Mouse (Mus musculus): ENCODE results near the gene Olfr92. TPM values are rescaled to one million over a fixed set of nuclear protein-coding genes. Genes with fewer than 3 reads are reported as not detected.
"Not testable (repeated sequence)": the region's sequence is repeated elsewhere in the genome, so short reads cannot be mapped to it uniquely, and the experiment has no call there.

Olfr92 gene
- not detected in 2 replicates for polyA plus RNA-seq (2016; fragmentation: Nextera tagmentation; extraction: Ambion mirVana)

DNA sequence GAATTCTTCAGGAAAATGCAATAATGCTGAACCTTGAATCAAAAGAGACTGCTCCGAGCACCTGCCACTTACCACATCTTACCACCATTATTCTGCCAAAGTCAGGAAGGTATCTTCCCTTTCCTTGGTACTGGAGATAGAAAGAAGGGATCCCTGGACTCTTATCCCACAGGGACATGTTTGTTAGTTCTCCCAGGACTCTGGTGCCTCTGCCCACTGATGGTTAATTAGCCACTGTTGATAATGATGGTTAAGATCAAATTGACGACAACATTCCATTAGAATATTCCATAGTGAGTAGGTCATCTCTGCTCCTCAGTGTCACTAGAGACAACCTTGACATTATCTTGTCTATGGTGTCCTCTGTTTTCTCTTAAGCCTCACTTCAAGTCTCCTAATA, at the start of gene Olfr92:
Gene Olfr92 (minus strand): TSS at position 101 of the 400 bp plus-strand sequence.
- Histone ChIP-seq H3K9me3 (no peaks in the 10 kb centered on the region), H3K4me3 (no peak within 1 kb of the TSS), H3K27me3 (ENCODE audit: poor library complexity, severe bottlenecking) (no peaks in the 10 kb centered on the region), H3K36me3 (replicated peaks) (no peaks in the 10 kb centered on the region), H3K27ac (no peak within 1 kb of the TSS), H3K4me1 (no peaks in the 10 kb centered on the region)
- no peak for DNase-seq (ENCODE audit: extremely low spot score, low spot score)
- 92% methylated on average over 2 of the region's 2 CpGs for WGBS

DNA sequence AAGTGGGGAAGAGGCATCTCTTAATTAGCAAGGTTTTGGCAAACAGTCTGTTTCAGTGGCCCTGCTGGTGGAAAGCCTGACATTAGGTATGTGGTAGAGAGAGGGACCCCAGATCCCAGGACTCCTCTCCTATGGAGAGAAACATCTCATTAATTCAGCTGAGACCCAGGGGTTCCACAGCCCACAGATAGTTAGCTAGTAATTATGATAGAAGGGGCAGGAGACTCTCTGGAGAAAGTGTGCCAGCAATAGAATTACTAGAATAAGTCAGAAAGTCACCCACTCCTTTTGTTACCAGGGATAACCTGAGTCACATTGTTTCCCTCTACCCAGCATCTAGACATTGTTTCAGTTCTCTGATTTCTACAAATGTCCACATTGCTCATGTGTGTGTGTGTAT, 41.5 kb upstream of the Olfr92 start, which contains the start of gene Olfr93:
Gene Olfr93 (minus strand): TSS at position 101 of the 400 bp plus-strand sequence.
- no peaks in the 10 kb centered on the region for H3K36me3 ChIP-seq (replicated peaks)
- no peak within 1 kb of the TSS for H3K4me3 ChIP-seq
- no peaks in the 10 kb centered on the region for H3K9me3 ChIP-seq
- no peak for DNase-seq (ENCODE audit: extremely low spot score, low spot score)
- H3K27me3 ChIP-seq (ENCODE audit: poor library complexity, severe bottlenecking) = no peaks in the 10 kb centered on the region
- no peaks in the 10 kb centered on the region for H3K4me1 ChIP-seq
- no peak within 1 kb of the TSS for H3K27ac ChIP-seq

DNA sequence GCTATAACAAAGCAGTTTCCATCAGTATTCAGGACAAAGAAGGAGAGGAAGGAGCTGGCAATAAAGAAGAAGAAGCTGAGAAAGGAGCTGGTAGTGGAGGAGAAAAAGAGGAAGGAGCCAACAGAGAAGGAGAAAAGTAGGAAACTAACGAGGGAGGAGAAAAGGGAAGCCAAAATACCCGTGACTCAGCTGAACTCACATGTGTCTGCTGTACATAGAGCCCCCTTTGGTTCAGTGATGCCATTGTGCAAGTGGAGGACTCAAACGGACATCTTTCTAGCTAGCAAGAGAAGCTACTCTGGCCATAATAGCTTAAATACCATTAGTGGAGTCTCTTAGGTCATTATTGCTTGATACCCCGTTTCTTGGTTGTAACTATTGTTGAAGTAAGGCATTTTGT, 11.5 kb upstream of the Olfr92 start:
- not testable (repeated sequence) for H3K9me3 ChIP-seq; H3K4me1 ChIP-seq; H3K27ac ChIP-seq; H3K36me3 ChIP-seq (replicated peaks); H3K27me3 ChIP-seq (ENCODE audit: poor library complexity, severe bottlenecking); H3K4me3 ChIP-seq; DNase-seq (ENCODE audit: extremely low spot score, low spot score)
- WGBS = 78% methylated on average over 4 of the region's 4 CpGs

DNA sequence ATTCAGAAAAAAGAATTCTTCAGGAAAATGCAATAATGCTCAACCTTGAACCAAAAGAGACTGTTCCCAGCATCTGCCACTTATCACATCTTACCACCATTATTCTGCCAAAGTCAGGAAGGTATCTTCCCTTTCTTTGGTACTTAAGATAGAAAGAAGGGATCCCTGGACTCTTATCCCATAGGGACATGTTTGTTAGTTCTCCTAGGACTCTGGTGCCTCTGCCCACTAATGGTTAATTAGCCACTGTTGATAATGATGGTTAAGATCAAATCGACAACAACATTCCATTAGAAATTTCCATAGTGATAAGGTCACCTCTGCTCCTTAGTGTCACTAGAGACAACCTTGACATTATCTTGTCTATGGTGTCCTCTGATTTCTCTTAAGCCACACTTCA, 21.7 kb downstream of the Olfr92 start, which contains the start of gene Olfr91:
Gene Olfr91 (minus strand): TSS at position 101 of the 400 bp plus-strand sequence.
- Histone ChIP-seq H3K9me3 (no peaks in the 10 kb centered on the region), H3K27ac (no peak within 1 kb of the TSS), H3K4me3 (no peak within 1 kb of the TSS), H3K4me1 (no peaks in the 10 kb centered on the region), H3K36me3 (replicated peaks) (no peaks in the 10 kb centered on the region), H3K27me3 (ENCODE audit: poor library complexity, severe bottlenecking) (no peaks in the 10 kb centered on the region)
- no peak for DNase-seq (ENCODE audit: extremely low spot score, low spot score)
- WGBS = 92% methylated on average over 1 of the region's 1 CpGs

DNA sequence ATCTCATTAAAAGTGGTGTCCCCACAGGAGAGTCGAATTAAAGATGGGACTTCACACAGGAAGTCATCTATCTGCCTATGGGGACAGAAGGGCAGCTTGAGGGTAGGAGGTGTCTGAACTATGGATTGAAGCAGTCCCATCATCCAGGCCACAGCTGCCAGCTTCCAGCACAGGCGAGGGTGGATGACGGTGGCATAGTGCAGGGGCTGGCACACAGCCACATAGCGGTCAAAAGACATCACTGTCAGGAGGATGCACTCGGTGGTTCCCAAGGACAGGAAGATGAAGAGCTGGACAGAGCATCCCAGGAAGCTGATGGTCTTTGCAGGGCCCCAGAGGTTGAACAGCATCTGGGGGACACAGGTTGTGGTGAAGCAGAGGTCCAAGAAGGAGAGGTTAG, 26.6 kb downstream of the Olfr92 start:
- no peaks in the 10 kb centered on the region for H3K27me3 ChIP-seq (ENCODE audit: poor library complexity, severe bottlenecking)
- H3K9me3 ChIP-seq = no peaks in the 10 kb centered on the region
- no peak overlapping the region for H3K27ac ChIP-seq
- WGBS = 90% methylated on average over 5 of the region's 5 CpGs
- DNase-seq (ENCODE audit: extremely low spot score, low spot score) = no peak
- H3K4me3 ChIP-seq = no peak overlapping the region
- H3K4me1 ChIP-seq = no peaks in the 10 kb centered on the region
- no peaks in the 10 kb centered on the region for H3K36me3 ChIP-seq (replicated peaks)

DNA sequence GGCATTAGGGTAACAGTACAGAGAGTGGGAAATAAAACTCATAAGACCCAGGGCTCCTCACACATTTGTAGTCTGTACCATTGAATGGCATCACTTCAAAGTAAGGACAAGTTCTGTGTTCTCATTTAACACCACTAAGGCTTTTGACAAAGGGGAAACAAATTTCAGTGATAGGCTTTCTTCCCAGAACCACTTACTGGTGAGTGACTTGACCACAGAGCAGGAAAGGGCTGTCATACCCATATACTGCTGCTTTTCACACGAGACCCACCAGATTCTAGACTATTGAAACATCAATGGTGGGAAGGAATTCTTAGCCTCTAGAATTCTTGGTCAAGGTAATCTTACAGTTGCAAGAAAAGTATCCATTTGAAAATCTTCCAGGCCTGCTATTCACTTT, 27.7 kb downstream of the Olfr92 start:
- Histone ChIP-seq H3K4me3 (no peak overlapping the region), H3K27me3 (ENCODE audit: poor library complexity, severe bottlenecking) (no peaks in the 10 kb centered on the region), H3K27ac (no peak overlapping the region), H3K4me1 (no peaks in the 10 kb centered on the region), H3K9me3 (no peaks in the 10 kb centered on the region), H3K36me3 (replicated peaks) (no peaks in the 10 kb centered on the region)
- 78% methylated on average over 1 of the region's 1 CpGs for WGBS
- no peak for DNase-seq (ENCODE audit: extremely low spot score, low spot score)

DNA sequence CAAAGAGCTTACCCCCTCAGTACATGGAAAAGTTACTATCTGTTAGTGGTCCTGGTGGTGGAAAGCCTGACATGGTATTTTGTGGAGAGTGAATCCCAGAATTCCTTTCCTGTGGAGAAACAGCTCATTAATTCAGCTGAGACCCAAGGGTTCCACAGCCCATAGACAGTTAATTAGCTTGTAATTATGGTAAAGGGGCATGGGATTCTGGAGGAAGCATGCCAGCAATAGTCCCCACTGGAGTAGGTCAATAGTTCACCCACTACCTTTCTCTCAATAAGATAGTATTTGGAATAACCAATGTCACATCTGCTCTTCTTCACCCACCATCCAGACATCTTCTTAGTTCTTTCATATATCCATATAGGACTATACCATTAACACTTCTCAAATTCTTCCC, 31.5 kb downstream of the Olfr92 start, which contains the start of gene Olfr90:
Gene Olfr90 (minus strand): TSS at position 101 of the 400 bp plus-strand sequence.
- H3K27me3 ChIP-seq (ENCODE audit: poor library complexity, severe bottlenecking) = no peaks in the 10 kb centered on the region
- H3K4me1 ChIP-seq = no peaks in the 10 kb centered on the region
- no peaks in the 10 kb centered on the region for H3K9me3 ChIP-seq
- DNase-seq (ENCODE audit: extremely low spot score, low spot score) = no peak
- no peaks in the 10 kb centered on the region for H3K36me3 ChIP-seq (replicated peaks)
- H3K27ac ChIP-seq = no peak within 1 kb of the TSS
- no peak within 1 kb of the TSS for H3K4me3 ChIP-seq

DNA sequence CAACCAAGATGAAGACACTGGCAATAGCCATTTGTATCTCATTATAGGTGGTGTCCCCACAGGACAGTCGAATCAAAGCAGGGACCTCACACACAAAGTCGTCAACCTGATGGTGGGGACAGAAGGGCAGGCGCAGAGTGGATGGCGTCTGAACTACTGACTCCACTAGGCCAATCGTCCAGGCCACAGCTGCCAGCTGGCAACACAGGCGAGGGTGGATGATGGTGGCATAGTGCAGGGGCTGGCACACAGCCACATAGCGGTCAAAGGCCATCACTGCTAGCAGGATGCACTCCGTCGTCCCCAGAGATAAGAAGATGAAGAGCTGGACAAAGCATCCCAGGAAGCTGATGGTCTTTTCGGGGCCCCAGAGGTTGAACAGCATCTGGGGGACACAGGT, 34.3 kb downstream of the Olfr92 start:
- H3K27ac ChIP-seq = no peak overlapping the region
- no peaks in the 10 kb centered on the region for H3K4me1 ChIP-seq
- no peaks in the 10 kb centered on the region for H3K9me3 ChIP-seq
- 87% methylated on average over 10 of the region's 10 CpGs for WGBS
- DNase-seq (ENCODE audit: extremely low spot score, low spot score) = no peak
- no peak overlapping the region for H3K4me3 ChIP-seq
- no peaks in the 10 kb centered on the region for H3K36me3 ChIP-seq (replicated peaks)
- H3K27me3 ChIP-seq (ENCODE audit: poor library complexity, severe bottlenecking) = no peaks in the 10 kb centered on the region

DNA sequence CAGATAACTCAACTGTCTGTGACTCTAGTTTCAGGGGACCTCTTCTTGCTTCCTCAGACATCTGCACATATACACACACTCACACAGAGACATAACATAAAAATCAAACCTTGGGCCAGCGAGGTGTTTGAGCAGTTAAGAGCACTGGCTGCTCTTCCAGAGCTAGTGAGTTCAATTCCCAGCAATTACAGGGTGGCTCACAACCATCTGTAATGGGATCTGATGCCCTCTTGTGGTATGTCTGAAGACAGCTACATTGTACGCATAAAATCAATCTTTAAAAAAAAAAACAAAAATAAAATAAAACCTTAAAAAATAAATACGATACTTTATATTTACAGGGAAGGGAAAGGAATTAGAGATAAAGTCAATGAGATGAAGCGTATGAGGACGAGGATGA, 35.3 kb downstream of the Olfr92 start:
- H3K36me3 ChIP-seq (replicated peaks) = no peaks in the 10 kb centered on the region
- WGBS = 66% methylated on average over 5 of the region's 5 CpGs
- no peaks in the 10 kb centered on the region for H3K9me3 ChIP-seq

DNA sequence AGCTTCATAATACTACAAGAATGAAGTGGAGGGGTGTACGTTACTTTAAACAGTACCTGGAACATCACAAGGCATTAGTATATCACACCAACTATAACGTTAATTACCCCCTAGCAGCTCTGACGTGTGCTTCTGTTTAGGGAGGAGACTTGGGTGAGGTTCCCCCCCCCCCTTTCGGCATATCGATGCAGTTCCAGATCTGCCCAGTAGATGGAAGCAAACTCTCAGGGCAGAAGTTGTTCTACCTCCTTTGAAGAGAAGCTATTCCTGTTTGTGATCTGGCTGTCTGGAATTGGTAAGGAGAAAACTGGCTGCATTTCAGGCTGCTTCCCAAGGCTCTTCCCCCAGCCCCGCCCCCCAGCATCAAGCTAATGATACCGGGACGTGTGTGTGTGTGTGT, 36.6 kb downstream of the Olfr92 start:
- Histone ChIP-seq H3K4me1 (peaks cover 22% of the 10 kb centered on the region), H3K4me3 (no peak overlapping the region), H3K27me3 (ENCODE audit: poor library complexity, severe bottlenecking) (no peaks in the 10 kb centered on the region), H3K27ac (no peak overlapping the region), H3K9me3 (no peaks in the 10 kb centered on the region), H3K36me3 (replicated peaks) (no peaks in the 10 kb centered on the region)
- 5% methylated on average over 8 of the region's 8 CpGs for WGBS
- DNase-seq (ENCODE audit: extremely low spot score, low spot score) = peak; percentile 68

More for the DNA sequence above, 35.3 kb downstream of the Olfr92 start:
- Histone ChIP-seq H3K4me1 (peaks cover 9% of the 10 kb centered on the region), H3K27ac (no peak overlapping the region), H3K4me3 (no peak overlapping the region), H3K27me3 (ENCODE audit: poor library complexity, severe bottlenecking) (no peaks in the 10 kb centered on the region)
- no peak for DNase-seq (ENCODE audit: extremely low spot score, low spot score)

DNA sequence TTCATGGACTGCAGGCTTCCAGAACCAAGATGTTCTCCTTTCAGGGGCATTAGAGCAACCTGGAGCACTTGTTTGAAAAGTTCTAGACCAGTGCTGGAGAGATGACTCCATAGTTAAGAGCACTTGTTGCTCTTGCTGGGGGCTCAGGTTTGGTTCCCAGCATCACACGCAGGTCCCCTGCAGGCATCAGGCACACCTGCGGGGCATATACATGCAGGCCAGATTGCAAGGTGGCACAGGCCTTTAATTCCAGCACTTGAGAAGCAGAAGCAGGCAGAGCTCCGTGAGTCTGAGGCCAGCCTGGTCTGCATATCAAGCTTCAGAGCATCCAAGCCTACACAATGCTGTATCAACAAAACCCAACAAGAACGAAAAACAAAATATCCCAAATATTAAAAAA, 38.2 kb downstream of the Olfr92 start:
- 88% methylated on average over 4 of the region's 4 CpGs for WGBS
- Histone ChIP-seq H3K27me3 (ENCODE audit: poor library complexity, severe bottlenecking) (no peaks in the 10 kb centered on the region), H3K4me3 (no peak overlapping the region), H3K9me3 (no peaks in the 10 kb centered on the region), H3K27ac (no peak overlapping the region), H3K4me1 (peaks cover 30% of the 10 kb centered on the region), H3K36me3 (replicated peaks) (peaks cover 4% of the 10 kb centered on the region)
- DNase-seq (ENCODE audit: extremely low spot score, low spot score) = no peak

DNA sequence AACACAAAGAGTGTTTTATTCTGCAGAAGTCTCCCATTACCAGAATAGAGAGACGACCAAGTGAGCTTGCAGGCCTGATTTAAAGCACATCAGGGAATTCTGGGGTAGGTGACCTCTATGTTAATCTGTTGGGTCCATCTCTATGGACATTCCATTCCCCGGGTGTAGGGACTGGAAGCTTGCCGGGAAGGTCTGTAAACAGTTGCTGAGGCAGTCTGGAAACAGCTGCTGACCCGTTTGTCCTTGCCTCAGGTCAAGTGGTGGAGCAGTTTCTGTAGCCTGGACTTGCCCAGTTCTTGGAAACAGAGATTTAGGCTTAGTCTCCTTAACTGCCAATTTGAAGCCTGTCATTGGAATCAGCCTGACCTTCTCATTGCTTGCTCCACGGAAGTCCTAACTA, 39.8 kb downstream of the Olfr92 start:
- Histone ChIP-seq H3K4me3 (no peak overlapping the region), H3K9me3 (no peaks in the 10 kb centered on the region), H3K36me3 (replicated peaks) (peaks cover 19% of the 10 kb centered on the region), H3K27me3 (ENCODE audit: poor library complexity, severe bottlenecking) (no peaks in the 10 kb centered on the region), H3K4me1 (peaks cover 30% of the 10 kb centered on the region), H3K27ac (no peak overlapping the region)
- 19% methylated on average over 5 of the region's 5 CpGs for WGBS
- DNase-seq (ENCODE audit: extremely low spot score, low spot score) = no peak

DNA sequence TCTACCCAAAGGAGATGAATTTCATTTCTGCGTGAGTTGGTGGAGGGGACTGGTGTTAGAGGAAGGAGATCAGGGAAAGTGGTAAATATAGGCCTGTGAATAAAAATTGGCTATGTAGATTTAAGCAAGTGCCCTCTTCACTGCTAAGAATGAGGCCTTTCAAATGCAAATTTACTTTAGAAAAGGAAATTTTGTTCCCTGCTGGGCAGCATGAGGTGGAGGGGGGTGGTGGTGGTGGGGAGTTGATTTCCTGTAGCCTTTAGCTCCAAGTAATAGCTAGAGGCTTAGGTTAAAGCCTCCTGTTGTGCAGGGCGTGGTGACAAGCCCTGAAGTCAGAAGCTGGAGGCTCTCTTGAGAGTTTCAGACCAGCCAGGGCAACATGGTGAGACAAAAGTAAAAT, 40.9 kb downstream of the Olfr92 start:
- Histone ChIP-seq H3K4me1 (peaks cover 35% of the 10 kb centered on the region), H3K27ac (peak overlapping the region; percentile 70), H3K4me3 (peak overlapping the region; percentile 23; the same call in 1 of the 2 replicates), H3K9me3 (no peaks in the 10 kb centered on the region), H3K27me3 (ENCODE audit: poor library complexity, severe bottlenecking) (no peaks in the 10 kb centered on the region), H3K36me3 (replicated peaks) (peaks cover 30% of the 10 kb centered on the region)
- no peak for DNase-seq (ENCODE audit: extremely low spot score, low spot score)
- 10% methylated on average over 2 of the region's 2 CpGs for WGBS

DNA sequence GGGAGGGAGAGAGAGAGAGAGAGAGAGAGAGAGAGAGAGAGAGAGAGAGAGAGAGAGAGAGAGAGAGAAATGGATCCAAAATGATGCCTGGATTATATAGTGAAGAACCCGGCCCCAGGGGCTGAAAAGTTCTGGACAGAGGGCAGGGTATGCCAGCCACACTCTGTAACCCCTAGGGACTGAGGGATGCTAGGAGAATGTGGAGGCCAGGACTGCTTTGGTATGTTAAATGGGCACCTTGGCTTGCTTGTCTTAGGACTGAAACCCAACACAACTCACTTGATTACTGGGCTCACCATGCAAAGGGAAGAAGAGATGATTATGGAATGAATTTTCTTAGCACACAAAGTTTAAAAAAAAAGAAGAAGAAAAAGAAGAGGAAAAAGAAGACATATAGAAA, 41.7 kb downstream of the Olfr92 start:
- 33% methylated on average over 1 of the region's 1 CpGs for WGBS
- H3K36me3 ChIP-seq (replicated peaks) = peaks cover 38% of the 10 kb centered on the region

More for the DNA sequence above, 41.7 kb downstream of the Olfr92 start:
- Histone ChIP-seq H3K4me3 (no peak overlapping the region), H3K9me3 (no peaks in the 10 kb centered on the region), H3K27me3 (ENCODE audit: poor library complexity, severe bottlenecking) (no peaks in the 10 kb centered on the region), H3K27ac (no peak overlapping the region), H3K4me1 (peaks cover 40% of the 10 kb centered on the region)
- no peak for DNase-seq (ENCODE audit: extremely low spot score, low spot score)

Data from forebrain, embryonic 10.5 days (tissue).